Mouse (Mus musculus): ENCODE results near the gene Osbp2. TPM values are rescaled to one million over a fixed set of nuclear protein-coding genes. Genes with fewer than 3 reads are reported as not detected.

Gene Osbp2
- polyA plus RNA-seq, 1 experiment from 2014 or later: 5.9 TPM

DNA sequence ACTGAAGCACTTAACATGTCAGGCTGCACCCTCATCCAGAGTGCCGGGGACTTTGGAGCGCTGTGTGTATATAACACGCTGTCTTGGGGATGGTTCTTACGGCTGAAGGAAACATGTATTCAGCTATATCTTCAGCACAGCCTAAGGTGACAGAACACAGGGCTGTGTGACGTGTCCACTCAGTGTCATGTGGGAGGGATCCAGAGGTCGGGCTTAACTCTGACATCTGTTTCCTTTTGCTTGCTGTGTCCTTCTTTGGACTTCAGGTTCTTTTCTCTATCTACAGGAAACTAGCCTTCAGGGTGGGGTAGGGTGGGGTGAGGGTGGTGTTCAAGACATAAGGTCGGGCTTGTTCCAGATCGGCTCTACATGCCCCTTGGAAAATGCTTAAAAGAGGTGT is 156.6 kb downstream of the Osbp2 start:
- ATAC-seq: no peak
- H3K4me2 ChIP-seq: no peak overlapping the region
- no peaks in the 10 kb centered on the region for H3K9me3 ChIP-seq (replicated peaks)
- 89% methylated on average over 8 of the region's 8 CpGs for WGBS
- H3K36me3 ChIP-seq (ENCODE audit: poor library complexity, severe bottlenecking): 0 out of 2 replicates have a peak, but pooled peaks cover 3% of the 10 kb centered on the region
- no peak overlapping the region for H3K9ac ChIP-seq
- no peaks in the 10 kb centered on the region for H3K4me1 ChIP-seq
- no peak overlapping the region for H3K27ac ChIP-seq
- H3K27me3 ChIP-seq: no peaks in the 10 kb centered on the region
- no peak overlapping the region for H3K4me3 ChIP-seq

DNA sequence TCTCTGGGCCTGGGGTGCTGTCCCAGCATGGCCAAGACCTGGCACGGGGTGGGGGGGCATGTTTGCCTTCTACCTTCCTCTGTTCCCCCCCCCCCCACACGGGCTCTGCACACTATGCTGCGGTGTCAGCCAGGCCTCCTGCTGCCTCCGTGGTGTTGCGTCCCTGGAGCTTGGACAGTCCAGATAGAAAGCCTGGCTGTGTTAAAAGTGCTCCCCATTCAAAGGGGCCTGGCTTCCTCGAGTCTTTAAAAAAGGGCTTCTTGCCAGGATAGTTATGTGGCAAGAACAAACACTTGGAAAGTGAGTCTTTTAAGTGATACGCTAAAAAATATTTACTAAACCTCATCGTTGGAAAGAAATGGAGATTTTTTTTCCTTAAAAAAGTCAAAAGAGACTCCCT is 159.3 kb downstream of the Osbp2 start:
- Histone ChIP-seq H3K27ac (no peak overlapping the region), H3K4me2 (no peak overlapping the region), H3K4me3 (no peak overlapping the region), H3K9me3 (replicated peaks) (no peaks in the 10 kb centered on the region), H3K27me3 (no peaks in the 10 kb centered on the region), H3K9ac (no peak overlapping the region), H3K36me3 (ENCODE audit: poor library complexity, severe bottlenecking) (0 out of 2 replicates have a peak, but pooled peaks cover 7% of the 10 kb centered on the region), H3K4me1 (no peaks in the 10 kb centered on the region)
- 71% methylated on average over 8 of the region's 8 CpGs for WGBS
- ATAC-seq: no peak

DNA sequence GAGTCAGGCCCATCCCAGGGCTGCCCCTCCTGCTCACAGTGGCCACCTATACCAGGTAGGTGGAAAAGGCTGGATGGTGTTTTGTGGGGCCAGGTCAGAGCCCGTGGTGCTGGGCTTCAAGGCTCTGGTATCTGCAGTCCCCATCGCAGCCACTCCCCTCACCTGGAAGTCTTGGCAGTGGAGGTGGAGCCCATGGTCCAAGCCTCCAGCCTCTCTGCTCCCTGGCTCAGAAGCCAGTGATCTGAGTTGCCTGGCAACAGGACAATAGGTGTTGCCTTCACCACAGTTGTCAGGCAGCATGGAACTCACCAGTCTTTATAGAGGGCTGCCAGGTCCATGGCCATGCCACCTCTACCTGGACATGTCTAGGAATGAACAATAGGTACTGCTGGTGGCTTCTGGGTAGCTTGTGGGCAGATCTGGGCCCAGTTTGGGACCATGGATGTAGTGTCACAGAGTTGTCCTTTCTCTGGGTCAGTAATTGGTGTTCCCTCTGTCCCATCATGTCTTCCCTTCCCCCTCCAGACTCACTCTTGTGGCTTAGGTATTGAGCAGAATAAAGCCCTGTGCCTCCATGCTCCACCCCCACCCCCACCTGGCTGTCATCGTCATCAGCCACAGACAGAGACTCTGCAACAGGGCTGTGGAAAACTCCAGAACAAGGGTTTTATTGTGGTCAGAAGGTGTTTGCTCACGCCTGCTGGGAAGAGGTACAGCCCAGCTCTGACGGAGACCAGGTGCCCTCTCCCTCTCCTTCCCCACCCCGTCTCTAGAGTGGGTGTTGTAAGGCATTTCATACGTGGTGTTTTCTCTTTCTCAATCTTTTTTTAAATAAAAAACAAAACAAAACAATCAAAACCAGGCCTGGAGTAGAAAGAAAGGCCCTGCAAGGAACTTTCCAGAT is 160.4 kb downstream of the Osbp2 start:
- 76% methylated on average over 7 of the region's 7 CpGs for WGBS

DNA sequence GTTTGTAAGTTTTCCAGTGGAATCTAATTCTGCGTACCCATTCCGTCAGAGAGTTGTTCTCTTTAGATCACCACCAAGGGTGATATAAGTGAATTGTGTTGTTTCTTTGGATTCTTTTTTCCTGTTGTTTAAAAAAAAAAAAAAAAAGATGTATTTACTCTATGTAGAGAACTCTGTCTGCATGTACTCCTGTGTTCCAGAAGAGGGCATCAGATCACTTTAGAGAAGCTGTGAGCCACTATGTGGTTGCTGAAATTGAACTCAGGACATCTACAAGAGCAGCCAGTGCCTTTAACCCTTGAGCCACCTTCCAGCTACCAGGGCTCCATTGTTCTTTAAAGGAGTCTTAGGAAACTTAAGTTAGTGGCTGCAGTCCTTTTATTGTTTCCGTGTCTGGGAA is 166.3 kb downstream of the Osbp2 start:
- Histone ChIP-seq H3K27ac (no peak overlapping the region), H3K4me1 (no peaks in the 10 kb centered on the region), H3K4me2 (no peak overlapping the region), H3K27me3 (no peaks in the 10 kb centered on the region), H3K9ac (no peak overlapping the region), H3K4me3 (no peak overlapping the region), H3K36me3 (ENCODE audit: poor library complexity, severe bottlenecking) (peaks cover 24% of the 10 kb centered on the region), H3K9me3 (replicated peaks) (no peaks in the 10 kb centered on the region)
- 86% methylated on average over 3 of the region's 3 CpGs for WGBS
- ATAC-seq: no peak

More for the DNA sequence above, 160.4 kb downstream of the Osbp2 start:
- Histone ChIP-seq H3K27me3 (no peaks in the 10 kb centered on the region), H3K4me1 (no peaks in the 10 kb centered on the region), H3K36me3 (ENCODE audit: poor library complexity, severe bottlenecking) (0 out of 2 replicates have a peak, but pooled peaks cover 4% of the 10 kb centered on the region), H3K27ac (no peak overlapping the region), H3K9ac (no peak overlapping the region), H3K9me3 (replicated peaks) (no peaks in the 10 kb centered on the region), H3K4me2 (no peak overlapping the region), H3K4me3 (no peak overlapping the region)
- ATAC-seq: no peak

DNA sequence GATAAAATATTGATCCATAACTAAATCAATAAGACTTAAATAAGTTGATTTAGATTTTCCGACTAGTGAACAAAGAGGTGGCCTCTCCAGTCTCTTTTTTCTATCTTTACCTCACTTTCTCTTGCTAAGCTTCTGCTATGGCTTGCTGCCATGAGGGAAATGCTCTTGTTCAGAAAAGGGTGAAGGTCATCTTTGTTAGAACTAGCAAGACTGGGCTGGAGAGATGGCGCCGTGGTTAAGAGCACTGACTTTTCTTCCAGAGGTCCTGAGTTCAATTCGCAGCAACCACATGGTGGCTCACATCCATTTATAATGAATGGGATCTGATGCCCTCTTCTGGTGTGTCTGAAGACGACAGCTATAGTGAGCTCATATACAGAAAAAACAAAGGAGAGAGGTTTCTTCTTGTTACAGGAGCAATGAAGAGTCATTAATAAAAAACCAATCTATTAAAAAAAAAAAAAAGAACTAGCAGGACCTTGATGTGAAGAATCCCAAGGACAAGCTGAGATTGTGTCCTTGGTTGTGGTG is 167.6 kb downstream of the Osbp2 start:
- H3K36me3 ChIP-seq (ENCODE audit: poor library complexity, severe bottlenecking): peaks cover 37% of the 10 kb centered on the region
- H3K4me2 ChIP-seq: no peak overlapping the region
- H3K4me3 ChIP-seq: no peak overlapping the region
- no peaks in the 10 kb centered on the region for H3K4me1 ChIP-seq
- no peak for ATAC-seq
- no peak overlapping the region for H3K9ac ChIP-seq
- 85% methylated on average over 5 of the region's 5 CpGs for WGBS
- H3K27ac ChIP-seq: no peak overlapping the region
- H3K9me3 ChIP-seq (replicated peaks): no peaks in the 10 kb centered on the region
- H3K27me3 ChIP-seq: no peaks in the 10 kb centered on the region

DNA sequence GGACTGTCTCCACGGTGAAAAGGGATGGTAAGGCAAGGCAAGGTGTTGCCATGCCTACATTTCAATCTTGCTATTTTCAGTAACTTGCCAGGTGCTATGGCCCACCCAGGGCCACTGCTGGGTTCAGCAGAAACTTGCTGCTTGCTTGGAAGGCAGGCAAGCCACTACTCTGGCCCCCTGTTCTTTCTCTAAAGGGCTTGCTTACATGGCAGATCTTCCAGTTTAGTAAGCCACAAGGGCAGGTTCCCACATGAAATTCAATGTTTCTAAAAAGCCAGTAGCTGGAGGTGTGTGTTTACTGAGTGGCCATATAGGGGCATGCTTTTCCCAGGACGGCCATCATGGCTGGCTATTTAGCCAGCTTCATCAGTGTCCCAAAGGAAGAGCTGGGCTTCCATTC is 172.0 kb downstream of the Osbp2 start:
- H3K36me3 ChIP-seq (ENCODE audit: poor library complexity, severe bottlenecking): peaks cover 75% of the 10 kb centered on the region

DNA sequence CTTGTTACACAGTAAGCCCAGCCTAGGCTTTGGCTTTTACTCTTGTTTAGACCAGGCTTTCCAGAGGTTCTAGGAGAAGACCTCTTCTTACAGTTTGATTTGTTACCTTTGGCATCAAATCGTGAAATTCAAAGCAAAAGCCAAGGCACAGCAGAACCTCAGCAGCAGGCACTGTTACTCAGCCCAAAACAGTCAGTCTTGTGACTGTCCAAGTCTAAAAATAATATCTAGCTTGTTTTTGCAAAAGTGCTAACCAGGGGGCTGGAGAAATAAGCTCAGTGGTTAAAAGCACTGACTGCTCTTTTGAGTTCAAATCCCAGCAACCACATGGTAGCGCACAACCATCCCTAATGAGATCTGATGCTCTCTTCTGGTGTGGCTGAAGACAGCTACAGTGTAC is 176.8 kb downstream of the Osbp2 start:
- H3K4me1 ChIP-seq: no peaks in the 10 kb centered on the region
- ATAC-seq: no peak
- H3K4me2 ChIP-seq: no peak overlapping the region
- H3K27me3 ChIP-seq: no peaks in the 10 kb centered on the region
- no peaks in the 10 kb centered on the region for H3K9me3 ChIP-seq (replicated peaks)
- H3K36me3 ChIP-seq (ENCODE audit: poor library complexity, severe bottlenecking): peaks cover 96% of the 10 kb centered on the region
- no peak overlapping the region for H3K9ac ChIP-seq
- H3K4me3 ChIP-seq: no peak overlapping the region
- 91% methylated on average over 2 of the region's 2 CpGs for WGBS
- H3K27ac ChIP-seq: no peak overlapping the region

More for the DNA sequence above, 172.0 kb downstream of the Osbp2 start:
- ATAC-seq: no peak
- H3K9ac ChIP-seq: no peak overlapping the region
- no peaks in the 10 kb centered on the region for H3K9me3 ChIP-seq (replicated peaks)
- H3K4me3 ChIP-seq: no peak overlapping the region
- WGBS: 88% methylated on average over 2 of the region's 2 CpGs
- H3K27ac ChIP-seq: no peak overlapping the region
- no peak overlapping the region for H3K4me2 ChIP-seq
- H3K27me3 ChIP-seq: no peaks in the 10 kb centered on the region
- no peaks in the 10 kb centered on the region for H3K4me1 ChIP-seq

DNA sequence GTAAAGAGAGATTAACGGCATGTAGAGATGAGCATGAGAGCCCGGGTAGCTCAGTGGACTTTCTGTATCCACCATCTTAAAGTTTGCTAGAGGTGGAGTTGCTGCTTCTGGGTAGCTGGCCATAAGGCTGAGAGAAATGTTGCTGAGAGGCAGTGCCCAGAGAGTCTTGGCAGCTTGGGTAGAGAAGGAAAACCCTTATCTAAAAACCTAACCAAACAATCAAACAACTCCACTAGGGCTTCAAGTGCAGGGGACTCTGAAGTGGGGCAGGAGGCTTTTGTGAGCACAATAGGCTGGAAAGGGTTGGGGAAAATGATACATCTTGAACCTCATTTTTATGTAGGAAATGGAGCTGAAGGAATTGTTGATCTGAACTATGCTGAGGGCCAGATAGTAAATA is 177.4 kb downstream of the Osbp2 start:
- Histone ChIP-seq H3K4me1 (no peaks in the 10 kb centered on the region), H3K36me3 (ENCODE audit: poor library complexity, severe bottlenecking) (peaks cover 95% of the 10 kb centered on the region), H3K4me2 (no peak overlapping the region), H3K4me3 (no peak overlapping the region), H3K27me3 (no peaks in the 10 kb centered on the region), H3K9me3 (replicated peaks) (no peaks in the 10 kb centered on the region), H3K27ac (no peak overlapping the region), H3K9ac (no peak overlapping the region)
- 96% methylated on average over 2 of the region's 2 CpGs for WGBS
- ATAC-seq: no peak

DNA sequence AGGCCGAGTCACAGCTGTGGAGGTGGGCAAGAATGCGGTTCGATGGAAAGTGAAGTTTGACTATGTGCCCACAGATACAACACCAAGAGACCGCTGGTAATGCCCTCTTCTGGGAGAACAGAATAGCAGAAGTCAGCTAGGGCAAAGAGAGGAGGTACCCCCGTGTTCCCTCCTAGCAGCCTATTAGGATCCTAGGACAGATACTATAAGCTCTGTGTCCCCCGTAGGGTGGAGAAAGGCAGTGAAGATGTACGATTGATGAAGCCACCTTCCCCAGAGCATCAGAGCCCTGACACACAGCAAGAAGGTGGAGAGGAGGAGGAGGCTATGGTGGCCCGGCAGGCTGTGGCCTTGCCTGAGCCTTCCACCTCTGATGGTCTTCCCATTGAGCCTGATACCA is 178.3 kb downstream of the Osbp2 start:
- Histone ChIP-seq H3K27me3 (no peaks in the 10 kb centered on the region), H3K4me2 (no peak overlapping the region), H3K9ac (no peak overlapping the region), H3K9me3 (replicated peaks) (no peaks in the 10 kb centered on the region), H3K4me1 (no peaks in the 10 kb centered on the region), H3K27ac (no peak overlapping the region), H3K36me3 (ENCODE audit: poor library complexity, severe bottlenecking) (peaks cover 95% of the 10 kb centered on the region), H3K4me3 (no peak overlapping the region)
- ATAC-seq: no peak
- WGBS: 92% methylated on average over 8 of the region's 8 CpGs

DNA sequence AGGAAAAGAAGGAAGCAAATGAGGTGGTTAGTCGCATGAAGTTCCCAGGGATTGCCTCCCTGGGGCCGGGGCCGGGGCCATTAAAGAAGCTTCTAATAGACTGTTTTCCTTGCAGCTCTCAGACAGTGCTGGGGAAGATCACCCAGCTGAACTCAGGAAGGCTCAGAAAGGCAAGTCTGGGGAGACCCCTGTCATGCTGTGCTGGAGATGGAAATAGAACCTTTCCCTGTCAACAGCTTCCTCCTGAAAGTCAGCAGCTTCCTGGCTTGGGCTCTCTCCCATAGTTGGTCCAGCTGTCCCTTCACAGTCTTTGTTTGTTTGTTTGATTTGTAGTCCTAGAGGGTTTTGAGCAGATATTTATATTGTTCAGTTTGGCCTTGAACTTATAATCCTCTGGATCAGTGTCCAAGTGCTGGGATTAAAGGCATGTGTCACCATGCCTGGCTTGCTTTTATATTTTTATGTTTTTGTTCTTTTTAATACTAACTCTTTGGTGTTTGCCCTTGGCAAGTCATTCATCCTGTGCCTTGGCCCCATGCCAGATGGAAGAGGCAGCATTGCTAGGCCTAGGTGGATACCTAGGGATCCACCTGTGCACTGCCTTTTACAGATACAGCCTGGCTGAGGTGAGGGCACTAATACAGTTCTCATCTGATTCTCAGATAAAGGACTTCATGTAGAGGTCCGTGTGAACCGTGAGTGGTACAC is 178.8 kb downstream of the Osbp2 start:
- no peak overlapping the region for H3K4me3 ChIP-seq
- H3K9ac ChIP-seq: no peak overlapping the region
- H3K27me3 ChIP-seq: no peaks in the 10 kb centered on the region
- peaks cover 95% of the 10 kb centered on the region for H3K36me3 ChIP-seq (ENCODE audit: poor library complexity, severe bottlenecking)
- 93% methylated on average over 5 of the region's 5 CpGs for WGBS
- no peaks in the 10 kb centered on the region for H3K4me1 ChIP-seq
- H3K9me3 ChIP-seq (replicated peaks): no peaks in the 10 kb centered on the region
- H3K4me2 ChIP-seq: no peak overlapping the region
- no peak for ATAC-seq
- no peak overlapping the region for H3K27ac ChIP-seq

DNA sequence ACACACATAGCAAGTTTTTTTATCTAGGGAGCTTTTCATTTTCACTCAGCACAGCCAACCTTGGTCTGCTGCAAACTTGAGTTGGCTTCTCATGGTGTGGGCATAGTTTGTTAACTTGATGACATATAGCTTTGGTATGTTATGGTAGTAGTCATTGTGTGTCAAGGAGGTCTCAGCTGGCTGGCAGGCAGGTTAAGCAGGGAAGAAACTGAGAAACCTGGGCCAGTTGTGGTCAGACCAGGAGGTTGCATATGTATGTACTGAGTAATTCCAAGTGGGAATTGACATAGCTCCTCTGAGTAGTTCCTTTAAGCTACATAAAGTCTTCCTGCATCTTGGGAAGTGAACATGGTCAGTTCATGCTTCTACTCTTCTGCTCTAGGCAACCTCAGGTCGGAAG is 179.5 kb downstream of the Osbp2 start:
- Histone ChIP-seq H3K9me3 (replicated peaks) (no peaks in the 10 kb centered on the region), H3K4me3 (no peak overlapping the region), H3K9ac (no peak overlapping the region), H3K4me2 (no peak overlapping the region), H3K36me3 (ENCODE audit: poor library complexity, severe bottlenecking) (peaks cover 94% of the 10 kb centered on the region), H3K4me1 (no peaks in the 10 kb centered on the region), H3K27me3 (no peaks in the 10 kb centered on the region), H3K27ac (no peak overlapping the region)
- no peak for ATAC-seq
- 95% methylated on average over 1 of the region's 1 CpGs for WGBS

DNA sequence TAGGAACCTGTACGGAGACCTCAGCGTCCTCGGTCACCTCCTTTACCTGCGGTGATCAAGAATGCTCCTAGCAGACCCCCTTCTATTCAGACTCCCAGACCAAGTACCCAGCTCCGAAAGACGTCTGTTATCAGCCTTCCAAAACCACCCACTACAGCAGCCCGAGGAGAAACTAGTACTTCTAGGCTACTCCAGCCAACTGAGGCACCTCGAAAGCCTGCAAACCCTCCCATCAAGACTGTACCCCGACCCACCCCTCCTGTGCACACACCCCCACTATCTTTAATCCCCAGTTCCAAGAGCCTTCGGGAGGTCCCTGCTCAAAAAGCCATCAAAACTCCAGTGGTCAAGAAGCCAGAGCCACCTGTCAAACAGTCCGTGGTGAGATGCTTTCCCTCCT is 180.0 kb downstream of the Osbp2 start:
- Histone ChIP-seq H3K4me3 (no peak overlapping the region), H3K4me2 (no peak overlapping the region), H3K4me1 (no peaks in the 10 kb centered on the region), H3K27me3 (no peaks in the 10 kb centered on the region), H3K27ac (no peak overlapping the region), H3K9me3 (replicated peaks) (no peaks in the 10 kb centered on the region), H3K36me3 (ENCODE audit: poor library complexity, severe bottlenecking) (peaks cover 94% of the 10 kb centered on the region), H3K9ac (no peak overlapping the region)
- no peak for ATAC-seq
- WGBS: 94% methylated on average over 11 of the region's 11 CpGs
